Mouse (Mus musculus): ENCODE data around the gene Hist1h2ac.

Gene Hist1h2ac

DNA sequence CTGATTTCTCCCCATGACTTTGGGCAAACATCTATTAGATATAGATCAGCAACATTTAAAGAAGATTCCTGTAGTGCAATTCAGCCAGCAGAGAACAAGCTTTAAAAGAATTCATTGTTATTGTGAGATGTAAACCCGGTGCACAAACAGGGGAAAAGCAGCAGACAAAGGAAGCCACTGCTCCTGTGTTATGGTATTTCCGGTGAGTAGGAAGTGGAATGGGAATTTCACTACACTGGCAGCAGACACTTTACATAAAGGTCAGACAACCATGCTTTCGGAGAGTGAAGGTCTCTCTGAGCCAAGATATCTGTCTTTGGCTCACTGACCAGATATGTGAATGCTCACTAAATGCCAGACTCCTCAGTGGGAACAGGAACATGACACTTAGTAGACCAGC, 21.2 kb downstream of the Hist1h2ac start:
- no peak for DNase-seq (ENCODE audit: extremely low read depth, insufficient read length, low spot score)

DNA sequence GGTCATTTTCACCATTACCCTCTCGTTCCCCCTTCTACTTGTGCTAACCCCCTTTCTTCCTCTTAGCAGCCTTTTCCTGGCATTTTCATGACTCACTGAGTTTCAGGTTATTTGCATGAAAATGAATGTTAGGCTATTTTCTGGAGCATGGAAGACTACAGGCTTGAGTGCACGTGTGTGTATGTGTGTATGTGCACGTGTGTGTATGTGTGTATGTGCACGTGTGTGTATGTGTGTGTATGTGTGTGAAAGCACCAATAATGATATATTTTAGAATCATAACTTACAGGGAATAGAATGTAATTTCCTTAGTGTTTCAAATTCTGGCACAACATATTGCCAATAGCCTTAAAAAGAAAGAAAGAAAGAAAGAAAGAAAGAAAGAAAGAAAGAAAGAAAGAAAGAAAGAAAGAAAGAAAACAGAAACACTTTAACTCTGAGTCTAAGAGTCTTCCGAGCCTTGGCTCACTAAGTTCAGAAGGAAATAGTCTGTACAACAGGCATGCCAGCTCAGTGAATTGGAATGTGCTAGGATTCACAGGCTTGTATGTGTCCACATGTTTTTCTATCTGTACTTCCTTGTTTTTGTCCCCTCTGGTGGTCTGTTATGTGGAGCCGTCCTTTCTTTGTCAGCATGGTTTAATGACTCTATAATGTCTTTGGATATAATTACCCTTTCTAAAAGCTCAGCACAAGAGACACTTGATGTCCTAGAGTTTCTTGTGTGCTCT, 23.9 kb downstream of the Hist1h2ac start:
- peak; percentile 52 for DNase-seq (ENCODE audit: extremely low read depth, insufficient read length, low spot score)

Data from 3134 (cell line).